Mouse (Mus musculus) ovary, postnatal 10 days (tissue): ENCODE data around the gene Gfra4.

Experiments
- DNase-seq: peaks from one replicate; pipeline ENCODE4 v3.0.0; 2022; ENCODE audit warnings: low spot score

Gfra4 gene

GRCm38 (mm10) chr2:131042988-131043387 lies at the start of gene Gfra4:
TSS of gene Gfra4 (minus strand) at chr2:131043088.
- no peak for DNase-seq

DNA sequence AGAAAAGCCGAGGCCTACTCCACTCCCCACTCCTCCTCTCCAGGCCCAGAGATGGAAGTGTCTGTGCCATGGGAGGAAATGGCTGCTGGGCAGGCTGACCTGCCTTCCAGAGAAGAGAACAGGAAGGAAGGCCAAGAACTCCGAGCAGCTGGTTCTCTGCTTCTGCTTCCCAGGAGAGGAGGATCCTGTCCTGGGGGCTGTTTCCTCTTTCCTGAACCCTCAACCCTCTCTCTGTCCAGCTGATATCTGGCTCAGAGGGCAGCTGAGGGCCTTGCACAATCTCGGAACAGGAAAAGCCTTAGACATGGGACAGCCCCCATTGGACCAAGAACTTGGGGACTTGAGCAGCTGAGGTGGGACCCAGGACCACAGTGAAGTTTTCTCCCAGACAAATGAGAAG lies 48.0 kb upstream of the Gfra4 start:
- DNase-seq: no peak

- DNase-seq: no peak
Measured at GRCm38 (mm10) chr2:131089634-131090033, 46.7 kb upstream of the Gfra4 start.

GRCm38 (mm10) chr2:131088581-131088980 lies 45.7 kb upstream of the Gfra4 start:
- DNase-seq: no peak

DNA sequence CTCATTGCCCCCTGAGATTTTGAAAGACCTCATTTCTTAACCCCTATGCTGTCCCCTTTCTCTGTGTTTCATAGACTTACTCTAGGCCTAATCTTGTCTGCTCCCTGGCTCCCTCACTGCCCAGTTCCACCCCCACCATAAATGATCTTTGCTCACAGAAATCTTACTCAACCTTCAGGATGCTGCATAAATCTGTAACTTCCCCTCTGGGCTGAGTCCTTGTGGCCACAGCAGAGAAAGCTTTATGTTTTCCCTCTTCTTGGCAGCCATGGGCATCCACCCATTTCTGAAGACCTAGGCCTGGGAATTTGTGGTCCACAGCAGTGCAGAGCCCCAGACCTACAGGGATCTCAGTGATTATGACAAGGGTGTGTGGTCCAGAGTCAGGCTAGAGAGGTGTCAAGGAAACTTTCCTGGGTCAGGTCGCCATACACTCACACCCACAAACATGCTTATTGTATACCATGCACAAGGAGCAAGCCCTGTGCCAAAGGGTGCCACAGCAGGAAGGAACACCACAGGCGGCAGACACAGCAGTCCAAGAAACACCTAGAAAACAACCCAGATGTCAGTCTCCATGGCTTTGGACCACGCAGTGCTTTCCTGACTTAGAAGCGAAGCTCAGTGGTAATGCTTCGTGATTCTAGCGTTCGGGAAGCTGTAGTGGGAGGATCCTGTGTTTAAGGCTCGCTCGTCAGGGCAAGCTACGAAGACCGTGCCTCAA lies 43.9 kb upstream of the Gfra4 start, which contains the start of gene Siglec1:
Gene Siglec1 (minus strand): TSS at position 99 of the 724 bp plus-strand sequence.
- no peak for DNase-seq

DNA sequence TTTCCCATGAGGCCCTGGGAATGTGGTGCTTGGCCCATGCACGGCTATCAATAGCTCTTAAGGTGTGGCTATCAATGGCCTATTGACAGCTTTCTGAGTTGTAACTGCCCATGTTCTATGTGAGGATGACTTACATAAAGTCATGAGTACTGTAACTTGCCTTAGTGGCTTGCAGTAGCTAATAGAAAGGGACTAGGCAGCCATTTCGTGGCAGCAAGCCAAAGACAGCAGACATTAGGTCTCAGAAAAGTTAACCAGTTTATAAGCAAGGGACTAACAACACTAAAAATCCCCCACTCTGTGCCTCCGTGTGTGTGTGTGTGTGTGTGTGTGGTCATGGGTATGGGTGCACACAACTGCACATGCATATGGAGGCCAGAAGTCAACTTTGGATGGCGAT lies 41.3 kb upstream of the Gfra4 start:
- DNase-seq: no peak

DNA sequence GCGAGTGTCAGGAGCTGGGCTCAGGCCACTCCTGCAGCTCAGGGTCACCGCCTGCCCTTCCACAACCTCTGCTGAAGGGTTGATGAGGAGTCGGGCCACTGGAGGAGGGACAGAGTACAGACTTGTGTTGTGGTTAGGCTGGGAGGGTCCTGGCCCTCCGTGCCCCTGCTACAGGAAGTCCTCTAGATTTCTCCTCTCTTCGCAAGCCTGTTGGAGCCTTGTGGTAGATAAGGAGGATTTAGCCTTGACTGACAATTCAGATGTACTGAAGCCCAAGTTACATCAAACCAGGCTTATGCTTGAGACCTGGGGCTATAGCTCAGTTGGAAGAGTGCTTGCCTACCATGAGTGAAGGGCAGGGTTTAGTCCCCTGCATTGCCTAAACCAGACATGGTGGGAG lies 37.6 kb upstream of the Gfra4 start:
- no peak for DNase-seq

DNA sequence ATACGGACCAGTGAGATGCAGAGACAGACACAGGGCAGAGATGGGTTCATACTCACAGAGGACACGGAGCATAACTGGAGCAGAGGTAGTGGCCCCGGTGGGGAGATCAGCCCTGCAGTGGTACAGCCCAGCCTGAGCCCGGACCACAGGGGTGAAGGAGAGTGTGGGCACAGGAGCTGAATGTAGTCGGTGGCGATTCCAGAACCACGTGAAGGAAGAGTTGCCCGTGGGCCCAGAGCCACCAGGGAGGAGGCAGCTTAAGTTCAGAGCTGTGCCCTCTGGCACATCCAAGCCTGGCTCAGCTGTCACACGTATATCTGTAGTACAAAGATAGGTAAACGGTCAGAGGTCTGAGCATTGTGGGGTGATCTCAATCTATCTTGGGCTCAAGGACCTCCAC lies 29.6 kb upstream of the Gfra4 start:
- DNase-seq: no peak

- no peak for DNase-seq
Measured at GRCm38 (mm10) chr2:131067481-131067880, 24.6 kb upstream of the Gfra4 start.

GRCm38 (mm10) chr2:131066342-131066741 lies 23.5 kb upstream of the Gfra4 start:
- DNase-seq: no peak

DNA sequence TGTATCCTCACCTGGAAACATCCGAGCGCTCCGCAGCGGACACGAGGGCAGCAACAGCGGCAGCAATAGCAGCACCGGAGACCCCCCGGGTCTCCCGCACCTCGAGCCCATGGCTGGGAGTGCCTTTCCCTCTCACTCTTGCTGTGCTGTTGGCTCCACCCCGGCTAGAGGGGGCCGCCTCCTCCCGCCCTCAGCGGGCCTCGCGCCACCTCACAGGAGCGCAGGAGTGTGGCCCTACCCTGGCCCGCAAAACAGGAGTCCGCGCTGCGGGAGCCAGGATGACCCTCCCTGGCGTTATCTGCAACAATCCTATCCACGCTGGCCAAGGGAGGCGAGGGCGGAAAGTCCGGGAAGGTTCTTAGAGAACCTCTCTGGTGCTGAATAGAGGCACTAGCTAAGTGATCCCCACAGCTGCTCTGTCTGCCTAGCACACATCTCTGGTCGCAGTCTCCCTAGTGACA lies 20.5 kb upstream of the Gfra4 start, which contains the start of gene Adam33:
Gene Adam33 (minus strand): TSS at position 411 of the 461 bp plus-strand sequence.
- DNase-seq: no peak

DNA sequence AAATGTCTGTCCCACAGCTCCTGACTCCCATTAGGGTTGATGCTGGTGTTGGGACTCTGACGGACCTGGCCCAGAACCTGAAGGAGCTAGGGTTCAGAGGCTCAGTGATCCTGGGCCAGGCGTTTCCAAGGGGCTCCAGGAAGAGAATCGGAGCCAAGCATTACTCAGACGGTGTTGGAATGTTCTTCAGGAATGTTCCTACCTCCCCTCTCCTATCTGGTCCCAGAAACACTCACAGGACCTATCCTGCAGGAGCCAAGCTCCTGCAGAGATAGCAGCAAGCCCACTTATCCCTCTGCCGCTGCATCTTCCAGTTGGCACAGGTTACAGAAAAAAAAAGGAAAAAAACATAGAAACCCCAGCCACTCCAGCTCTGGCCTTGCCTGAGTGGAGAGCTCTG lies 18.7 kb upstream of the Gfra4 start:
- no peak for DNase-seq

GRCm38 (mm10) chr2:131060784-131061183 lies 17.9 kb upstream of the Gfra4 start:
- no peak for DNase-seq

DNA sequence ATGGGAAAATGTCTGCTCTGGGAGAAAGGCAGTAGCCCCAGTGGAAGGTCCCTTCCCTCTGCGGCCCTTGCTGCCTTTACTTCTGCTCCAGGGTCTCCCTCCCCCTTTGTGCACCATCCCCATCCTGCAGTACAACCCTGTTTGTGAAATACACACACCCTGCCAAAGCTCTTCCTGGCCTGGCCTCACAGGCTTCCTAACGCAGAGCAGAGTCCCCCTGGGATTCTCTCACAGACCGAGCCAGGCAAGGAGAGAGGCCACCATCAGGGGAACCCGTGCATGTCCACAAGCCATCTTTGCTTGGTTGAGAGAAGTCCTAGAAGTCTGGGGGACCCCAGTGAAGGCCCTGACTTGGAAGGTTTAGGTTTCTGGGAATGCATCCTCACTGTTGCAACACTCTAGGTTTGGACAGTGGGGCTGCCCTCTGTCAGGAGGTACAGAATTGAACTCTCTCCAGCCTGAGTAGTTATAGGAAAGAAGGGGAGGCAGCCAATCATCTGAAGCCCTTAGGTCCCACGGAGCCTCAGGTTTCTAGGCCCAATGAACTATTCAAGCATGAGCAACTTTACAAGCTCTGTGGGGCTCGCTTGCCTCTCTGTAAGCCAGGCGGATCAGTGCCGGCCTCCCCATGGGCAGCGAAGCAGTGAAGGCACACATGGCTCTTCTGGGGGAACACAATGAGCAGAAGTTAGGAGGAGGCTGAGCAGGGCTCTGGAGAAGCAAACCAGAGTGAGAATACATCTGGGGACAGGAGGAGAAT lies 17.1 kb upstream of the Gfra4 start:
- DNase-seq: no peak

- DNase-seq: peak; percentile 49
Measured at GRCm38 (mm10) chr2:131059377-131059776, 16.5 kb upstream of the Gfra4 start.

GRCm38 (mm10) chr2:131058672-131059071 lies 15.8 kb upstream of the Gfra4 start:
- no peak for DNase-seq

DNA sequence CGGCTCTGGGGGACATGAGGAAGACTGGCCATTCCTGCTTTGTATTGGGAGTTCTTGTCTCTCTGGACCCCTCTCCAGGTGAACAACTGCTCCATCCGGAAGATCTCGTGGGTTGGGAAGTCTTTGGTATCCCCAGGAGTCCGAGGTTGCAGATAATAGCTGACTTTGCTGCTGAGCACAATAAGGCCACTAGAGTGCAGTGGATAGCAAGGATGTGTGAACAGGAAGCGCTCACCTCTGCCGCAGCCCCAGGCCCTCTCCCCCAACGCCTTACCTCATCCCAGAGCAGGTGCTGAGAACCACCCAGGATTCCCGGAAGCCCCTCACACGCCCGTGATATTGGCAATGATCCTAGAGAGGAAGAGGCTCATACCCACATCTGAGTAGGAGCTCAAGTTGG lies 13.3 kb upstream of the Gfra4 start:
- no peak for DNase-seq

- DNase-seq: no peak
Measured at GRCm38 (mm10) chr2:131055631-131056030, 12.7 kb upstream of the Gfra4 start.

GRCm38 (mm10) chr2:131054646-131055264 lies 11.9 kb upstream of the Gfra4 start:
- DNase-seq: no peak

- no peak for DNase-seq
Measured at GRCm38 (mm10) chr2:131053851-131054645, 11.2 kb upstream of the Gfra4 start.

- no peak for DNase-seq
Measured at GRCm38 (mm10) chr2:131052862-131053418, 10.1 kb upstream of the Gfra4 start.

DNA sequence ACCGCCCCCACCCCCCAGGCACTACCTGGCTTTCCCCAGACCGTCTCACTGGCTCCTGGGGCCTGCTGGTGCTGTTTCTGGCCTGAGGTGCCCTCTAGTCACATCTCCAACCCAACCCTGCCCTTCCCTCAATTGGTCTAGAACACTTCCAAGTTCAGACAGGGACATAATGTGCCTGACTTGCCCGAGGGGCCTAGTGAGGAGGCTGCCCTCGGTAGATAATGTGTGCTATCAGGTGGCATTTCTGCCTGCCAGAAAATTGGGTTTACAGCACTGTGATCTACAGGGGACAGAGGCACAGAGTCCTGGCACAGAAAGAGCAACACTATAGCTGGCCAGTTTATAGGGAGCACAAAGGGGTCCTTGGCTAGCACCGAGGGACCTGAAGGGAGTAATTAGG lies 9.2 kb upstream of the Gfra4 start:
- DNase-seq: no peak
